Mouse (Mus musculus) CH12F3 (cell line): Measurements from ENCODE around the gene Tbc1d17.
"Not testable (repeated sequence)": the region's sequence is repeated elsewhere in the genome, so short reads cannot be mapped to it uniquely, and the experiment has no call there.

Source experiments
- in situ Hi-C: fragments of 300-500 bp; cut with MboI; formaldehyde crosslinking; loops from 2 replicates; pipeline ENCODE4 v1.14.3; 2020; ENCODE audit warnings: low sequenced_read_pairs

Gene Tbc1d17

DNA sequence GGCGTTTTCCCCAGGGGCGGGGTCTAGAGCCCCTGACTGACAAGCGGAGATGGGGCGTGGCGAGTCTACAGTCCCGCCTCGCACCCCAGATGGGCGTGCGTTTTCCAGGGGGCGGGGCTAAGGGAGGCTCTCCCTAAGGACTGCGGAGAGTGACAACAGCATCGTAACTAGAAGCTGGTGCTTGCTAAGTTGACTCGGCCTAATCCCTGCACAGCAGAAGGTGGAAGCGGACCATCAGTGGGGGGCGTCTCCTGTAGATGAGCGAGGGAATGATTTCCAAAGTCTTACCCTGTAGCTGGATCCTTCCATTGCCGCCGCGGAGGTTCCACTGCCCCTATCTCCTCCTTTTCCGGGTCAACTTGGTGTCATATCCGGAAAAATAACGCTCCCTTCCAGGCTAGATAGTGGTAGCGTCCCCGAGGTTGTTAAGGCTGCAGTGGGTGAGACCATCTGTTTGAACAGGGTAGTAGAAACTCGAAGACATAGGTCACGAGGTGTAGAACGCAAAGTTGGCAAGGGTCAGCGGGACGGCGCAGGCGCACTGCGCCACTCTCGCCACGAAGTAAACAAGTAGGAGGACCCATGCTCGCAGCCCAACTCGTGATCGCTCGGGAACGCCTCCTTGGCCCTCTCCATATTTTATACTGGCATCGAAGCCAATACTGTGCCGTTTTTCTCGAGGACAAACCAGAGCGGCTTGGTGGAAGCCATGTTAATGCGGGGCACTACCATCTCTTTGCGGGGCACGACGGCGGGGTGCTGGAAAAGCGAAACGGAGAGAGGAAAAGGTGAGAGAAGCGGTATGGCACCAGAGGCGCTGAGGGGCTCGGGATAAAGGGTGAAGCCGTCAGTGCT is at the start of gene Tbc1d17, which contains the start of gene Akt1s1:
Gene Tbc1d17, minus strand, starts transcription at position 519 of the 855 bp plus-strand sequence.
Gene Akt1s1, plus strand, starts transcription at position 431 of the 855 bp plus-strand sequence.
- in situ Hi-C loops = no loop called here

DNA sequence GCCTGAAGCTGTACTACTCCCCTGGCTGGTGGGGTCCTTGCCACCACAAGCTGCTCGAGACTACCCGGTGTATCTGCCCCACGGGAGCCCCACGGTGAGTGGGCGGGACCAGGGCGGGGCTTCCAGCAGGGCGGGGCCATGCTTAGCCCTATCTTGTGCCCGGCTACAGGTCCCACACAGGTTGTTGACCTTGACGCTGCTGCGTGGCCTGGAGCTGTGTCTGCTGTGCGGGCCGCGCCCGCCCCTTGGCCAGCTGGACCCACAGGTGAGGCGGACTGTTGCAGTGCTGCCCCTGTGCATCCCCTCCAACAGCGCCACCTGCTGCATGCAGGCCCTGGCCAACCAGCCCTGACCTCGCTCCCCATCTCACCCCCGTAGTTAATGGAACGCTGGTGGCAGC is 49.7 kb upstream of the Tbc1d17 start:
- in situ Hi-C loops = no loop called here

GRCm38 (mm10) chr7:44896499-44896898 is 47.6 kb upstream of the Tbc1d17 start:
- in situ Hi-C loops = no loop called here

GRCm38 (mm10) chr7:44895593-44896434 is 46.9 kb upstream of the Tbc1d17 start, which contains the start of gene Fuz:
Fuz (plus strand) TSS chr7:44896079.
- in situ Hi-C loops = no loop called here

GRCm38 (mm10) chr7:44895206-44895592 is 46.3 kb upstream of the Tbc1d17 start:
- in situ Hi-C loops = no loop called here

DNA sequence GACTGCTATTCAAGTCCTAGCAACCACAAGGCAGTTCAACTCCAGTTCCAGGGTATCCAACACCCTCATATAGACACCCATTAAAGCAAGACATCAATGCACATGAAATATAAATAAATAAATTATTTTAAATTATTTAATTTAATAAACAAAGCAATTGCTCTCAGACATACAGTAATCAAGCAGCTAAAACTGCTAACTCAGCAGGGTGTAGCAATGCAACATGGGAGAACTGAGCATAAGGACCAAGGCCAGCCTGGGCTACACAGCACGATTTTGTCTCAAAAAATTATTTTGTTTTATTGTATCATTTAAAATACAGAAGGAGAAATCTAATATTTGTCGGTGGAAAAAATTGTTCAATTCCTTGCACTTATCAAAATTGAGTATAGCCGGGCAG is 45.3 kb upstream of the Tbc1d17 start:
- in situ Hi-C loops = no loop called here

GRCm38 (mm10) chr7:44893197-44893596 is 44.3 kb upstream of the Tbc1d17 start:
- in situ Hi-C loops = no loop called here

DNA sequence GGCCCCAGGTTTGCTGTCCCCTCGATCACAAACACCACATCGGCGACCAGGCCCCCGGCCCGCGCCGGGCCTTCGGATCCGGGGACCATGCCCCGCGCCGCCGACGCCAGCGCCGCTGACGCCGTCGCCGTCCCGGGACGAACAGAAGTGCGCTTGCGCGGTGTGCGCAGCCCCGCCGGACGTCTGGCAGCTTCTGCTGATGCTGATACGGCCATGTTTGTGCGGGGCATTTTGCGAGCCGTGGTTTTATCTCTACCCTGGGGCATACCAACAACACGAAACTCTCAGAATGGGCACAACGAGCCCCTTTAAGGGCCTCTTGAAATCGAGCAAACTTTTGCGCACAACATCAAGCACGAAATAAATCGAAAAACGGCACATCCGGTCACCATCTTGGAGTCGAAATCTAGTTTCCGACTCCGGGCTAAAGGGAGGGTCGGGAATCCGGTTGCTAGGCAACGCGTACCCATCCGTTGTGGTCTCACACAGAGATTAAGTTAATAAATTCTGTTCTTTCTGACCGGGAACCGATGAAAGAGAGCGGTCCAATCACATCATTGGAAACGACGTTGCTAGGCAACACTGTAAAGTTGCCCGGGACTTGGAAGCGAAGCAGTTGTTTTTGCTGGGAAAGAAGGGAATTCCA is 43.5 kb upstream of the Tbc1d17 start, which contains the start of gene Med25:
Gene Med25, minus strand, starts transcription at position 437 of the 646 bp plus-strand sequence.
- in situ Hi-C loops = no loop called here

DNA sequence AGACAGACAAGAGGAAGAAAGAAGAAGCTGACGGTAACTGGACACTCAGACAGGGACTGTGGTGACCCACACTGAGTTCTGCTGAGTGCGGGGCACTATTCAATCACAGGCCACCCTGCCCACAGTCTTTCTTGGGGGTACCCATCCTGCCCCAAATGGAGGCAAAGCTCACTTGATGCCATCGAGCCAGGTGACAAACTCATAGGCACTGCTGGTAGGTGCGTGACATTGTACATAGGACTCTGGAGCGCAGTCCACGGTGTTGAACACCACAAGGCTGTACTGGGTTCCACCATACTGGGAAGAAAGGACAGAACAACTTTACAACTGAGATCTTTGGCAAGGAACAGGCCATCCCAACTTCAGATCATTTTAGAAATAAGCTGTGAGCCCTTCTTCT is 42.7 kb upstream of the Tbc1d17 start:
- in situ Hi-C loops = no loop called here

DNA sequence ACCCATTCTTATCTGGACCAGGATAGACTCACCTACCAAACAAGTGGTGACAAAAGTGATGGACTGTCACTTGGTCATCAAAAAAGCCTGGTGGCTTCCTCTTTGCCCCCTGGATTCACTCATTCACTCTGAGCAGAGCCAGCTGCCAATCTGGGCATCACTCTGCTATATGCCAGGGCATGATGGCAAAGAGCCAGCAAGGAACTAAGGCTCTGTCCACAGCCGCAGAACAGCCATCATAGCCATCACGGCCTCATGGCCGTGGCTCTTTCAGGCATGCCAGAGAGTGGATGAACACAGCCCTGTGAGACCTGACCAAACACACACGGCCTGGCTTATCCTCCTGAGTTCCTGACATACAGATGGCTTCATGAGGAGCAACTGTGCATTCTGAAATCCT is 41.9 kb upstream of the Tbc1d17 start:
- in situ Hi-C loops = no loop called here

GRCm38 (mm10) chr7:44890180-44890579 is 41.3 kb upstream of the Tbc1d17 start:
- in situ Hi-C loops = no loop called here

DNA sequence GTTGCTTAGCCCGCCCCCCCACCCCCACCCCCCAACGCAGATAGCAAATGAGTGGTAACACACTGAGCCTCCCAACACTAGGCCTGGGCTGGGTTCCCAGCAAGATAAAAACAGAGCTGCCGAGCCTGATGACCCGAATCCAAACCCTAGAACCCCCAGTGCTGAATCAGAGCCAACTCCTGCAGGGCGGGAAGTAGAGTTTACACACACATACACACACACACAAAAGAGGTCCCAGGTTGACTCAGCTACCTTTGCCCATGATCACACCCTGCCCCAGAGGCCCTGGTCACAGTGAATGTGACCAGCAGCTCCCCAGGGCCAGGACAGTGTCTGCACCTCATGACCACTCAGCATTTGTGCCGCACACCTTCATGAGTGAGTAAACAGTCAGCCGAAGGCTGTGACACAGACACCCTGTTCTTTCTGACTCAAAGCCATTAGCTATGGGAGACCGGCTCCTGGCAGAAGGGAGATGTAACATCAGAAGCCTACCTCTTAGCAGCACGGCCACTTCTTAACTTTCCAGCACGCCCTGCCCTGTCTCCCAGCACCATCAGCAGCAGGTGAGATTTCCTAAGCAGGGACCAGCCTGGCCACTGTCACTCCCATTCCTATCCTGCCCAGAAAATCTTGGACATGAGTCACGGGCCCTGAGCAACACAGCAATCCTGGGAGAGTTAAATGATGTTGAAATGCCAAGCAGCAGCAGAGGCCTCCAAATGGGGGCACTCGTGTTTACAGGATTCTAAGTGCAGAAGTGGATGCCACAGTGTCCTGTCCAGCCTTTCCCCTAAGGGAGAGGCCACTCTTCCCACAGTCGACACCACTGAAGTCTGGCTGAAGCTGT is 39.6 kb upstream of the Tbc1d17 start:
- in situ Hi-C loops = no loop called here

- in situ Hi-C loops = no loop called here
Observed at GRCm38 (mm10) chr7:44886964-44887363, 38.1 kb upstream of the Tbc1d17 start.

- in situ Hi-C loops = no loop called here
Observed at GRCm38 (mm10) chr7:44884637-44885036, 35.8 kb upstream of the Tbc1d17 start.

DNA sequence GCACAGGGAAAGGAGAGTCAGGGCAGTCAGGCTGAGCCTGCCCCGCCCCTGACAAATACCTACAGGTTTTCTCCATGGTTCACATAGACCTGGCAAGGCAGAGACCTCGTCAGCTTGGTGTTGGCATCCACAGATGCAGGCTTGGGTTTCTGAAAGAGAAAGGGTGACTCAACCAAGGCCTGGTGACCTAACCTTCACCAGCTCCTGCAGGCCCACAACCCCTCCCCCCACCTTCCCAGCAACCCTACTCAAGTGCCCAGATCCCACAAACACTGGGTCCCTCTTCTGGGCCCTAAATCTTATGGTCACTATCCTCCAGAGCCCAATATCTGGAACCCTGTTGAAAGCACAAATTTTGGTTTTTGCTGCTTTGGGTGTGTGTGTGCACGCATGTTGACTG is 34.2 kb upstream of the Tbc1d17 start:
- in situ Hi-C loops = no loop called here

GRCm38 (mm10) chr7:44877833-44878232 is 29.0 kb upstream of the Tbc1d17 start:
- in situ Hi-C loops = no loop called here

GRCm38 (mm10) chr7:44871774-44872173 is 22.9 kb upstream of the Tbc1d17 start:
- in situ Hi-C loops = not testable (repeated sequence)

DNA sequence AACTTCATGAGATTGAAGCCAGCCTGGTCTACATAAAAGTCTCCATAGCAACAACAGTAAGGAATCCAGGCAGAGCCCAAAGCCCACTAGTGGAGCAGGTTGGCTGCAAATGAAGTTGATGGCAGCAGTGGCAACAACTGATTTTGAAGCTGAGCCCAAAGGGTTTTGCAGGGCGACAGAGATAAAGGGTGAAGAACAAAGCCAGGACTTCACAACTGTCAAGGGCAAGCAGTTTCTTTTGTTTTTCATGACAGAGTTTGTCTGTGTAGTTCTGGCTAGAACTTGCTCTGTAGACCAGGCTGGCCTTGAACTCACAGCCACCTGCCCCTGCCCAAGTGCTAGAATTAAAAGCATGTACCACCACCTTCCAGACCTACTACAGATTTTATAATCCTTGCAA is 22.3 kb upstream of the Tbc1d17 start:
- in situ Hi-C loops = no loop called here

- in situ Hi-C loops = no loop called here
Observed at GRCm38 (mm10) chr7:44870614-44871013, 21.7 kb upstream of the Tbc1d17 start.
